Mouse (Mus musculus) megakaryocyte-erythroid progenitor cell, adult 5-6 weeks (primary cell): ENCODE measurements around the gene Cdh5. TPM values are rescaled to one million over a fixed set of nuclear protein-coding genes. Genes with fewer than 3 reads are reported as not detected.
"Not testable (repeated sequence)": the region's sequence is repeated elsewhere in the genome, so short reads cannot be mapped to it uniquely, and the experiment has no call there.

Experiments
- ATAC-seq: replicated peaks from 2 replicates; pipeline ENCODE4 v1.8.0; 2016; ENCODE audit warnings: mild to moderate bottlenecking, inconsistent platforms; ENCODE audit not compliant: severe bottlenecking, poor library complexity, low FRiP score, low TSS enrichment
- total RNA-seq, 2 experiments: library from RNA; stranded (forward) in 1 of 2; stranded (reverse) in 1 of 2; fragments of 200-1000, 215-1000 nt in 1 of 2; fragments of >200 nt in 1 of 2; fragmentation: Nextera tagmentation in 1 of 2; gene quantifications; 2 replicates each; pipeline ENCODE4 v1.2.3; 2014 to 2017

The Cdh5 gene
- total RNA-seq, 2 experiments from 2014 or later = not detected

GRCm38 (mm10) chr8:104088881-104089280 is 12.5 kb upstream of the Cdh5 start:
- no peak for ATAC-seq

GRCm38 (mm10) chr8:104090993-104091900 is 10.2 kb upstream of the Cdh5 start:
- peak; percentile 75 for ATAC-seq

- ATAC-seq = no peak
Measured at GRCm38 (mm10) chr8:104093336-104093735, 8.1 kb upstream of the Cdh5 start.

- ATAC-seq = no peak
Measured at GRCm38 (mm10) chr8:104095595-104095994, 5.8 kb upstream of the Cdh5 start.

- ATAC-seq = no peak
Measured at GRCm38 (mm10) chr8:104096644-104097043, 4.8 kb upstream of the Cdh5 start.

- ATAC-seq = peak; percentile 83
Measured at GRCm38 (mm10) chr8:104098671-104099346, 2.6 kb upstream of the Cdh5 start.

GRCm38 (mm10) chr8:104099347-104100099 is 1.9 kb upstream of the Cdh5 start:
- peak; percentile 61 for ATAC-seq

GRCm38 (mm10) chr8:104100724-104101123 is 701 bp upstream of the Cdh5 start:
- not testable (repeated sequence) for ATAC-seq

GRCm38 (mm10) chr8:104103462-104103861 is 2.0 kb downstream of the Cdh5 start:
- ATAC-seq = no peak

- no peak for ATAC-seq
Measured at GRCm38 (mm10) chr8:104105768-104106167, 4.3 kb downstream of the Cdh5 start.

GRCm38 (mm10) chr8:104106276-104106946 is 5.0 kb downstream of the Cdh5 start:
- no peak for ATAC-seq

GRCm38 (mm10) chr8:104107111-104107510 is 5.7 kb downstream of the Cdh5 start:
- no peak for ATAC-seq

- no peak for ATAC-seq
Measured at GRCm38 (mm10) chr8:104108048-104108447, 6.6 kb downstream of the Cdh5 start.

GRCm38 (mm10) chr8:104110498-104111134 is 9.2 kb downstream of the Cdh5 start:
- no peak for ATAC-seq

- no peak for ATAC-seq
Measured at GRCm38 (mm10) chr8:104121640-104122416, 20.4 kb downstream of the Cdh5 start.

GRCm38 (mm10) chr8:104123080-104123657 is 21.7 kb downstream of the Cdh5 start:
- no peak for ATAC-seq

GRCm38 (mm10) chr8:104124534-104124933 is 23.1 kb downstream of the Cdh5 start:
- no peak for ATAC-seq
